Mouse (Mus musculus): Measurements from ENCODE around the gene Chchd3. TPM values are rescaled to one million over a fixed set of nuclear protein-coding genes. Genes with fewer than 3 reads are reported as not detected.

Chchd3 gene
- polyA plus RNA-seq, 1 experiment from 2014 or later = 164 TPM

GRCm38 (mm10) chr6:32961477-32961876 is 98.6 kb downstream of the Chchd3 start:
- no peaks in the 10 kb centered on the region for H3K27me3 ChIP-seq (replicated peaks)
- no peaks in the 10 kb centered on the region for H3K9me3 ChIP-seq
- WGBS = 89% methylated on average over 3 of the region's 3 CpGs
- no peak overlapping the region for H3K9ac ChIP-seq
- H3K27ac ChIP-seq (replicated peaks) = no peak overlapping the region
- peaks cover 7% of the 10 kb centered on the region for H3K36me3 ChIP-seq
- H3K4me3 ChIP-seq = no peak overlapping the region
- H3K4me2 ChIP-seq = no peak overlapping the region
- ATAC-seq (ENCODE audit: extremely low read depth, insufficient number of reproducible peaks, low FRiP score, low TSS enrichment) = no peak
- H3K4me1 ChIP-seq = peaks cover 23% of the 10 kb centered on the region; the same call in 1 of the 2 replicates

DNA sequence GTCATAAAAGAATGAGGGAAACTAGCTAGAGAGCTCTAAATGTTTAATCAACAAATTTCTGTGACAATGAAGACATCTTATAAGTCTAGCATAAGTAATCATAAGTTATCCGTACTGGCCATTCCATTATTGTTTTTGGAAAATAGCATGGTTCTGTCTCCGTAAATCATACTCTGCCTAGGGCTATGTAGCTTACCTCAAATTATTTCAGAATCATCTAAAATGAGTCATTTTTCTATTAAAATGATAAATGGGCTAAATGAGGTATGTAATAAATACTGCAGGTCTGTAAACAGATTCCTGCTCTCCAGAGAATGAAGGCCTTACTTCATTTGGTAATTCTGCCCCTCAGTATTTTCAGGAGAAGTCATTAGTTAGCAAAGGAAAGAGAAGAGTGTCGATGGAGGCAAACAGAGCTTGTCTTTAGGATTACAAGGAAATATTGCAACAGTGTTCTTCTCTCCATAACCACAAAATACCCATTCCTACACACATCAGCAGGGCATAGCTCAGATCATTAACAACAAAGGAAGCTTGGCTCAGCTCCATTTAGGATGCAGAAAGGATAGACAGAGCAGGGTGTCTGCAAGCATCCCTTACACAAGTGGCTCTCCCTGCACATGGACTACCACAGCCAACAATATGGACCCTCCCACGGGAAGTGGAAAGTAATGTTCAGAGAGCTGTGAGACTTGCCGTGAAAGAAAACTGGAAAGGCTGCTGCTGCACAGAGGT is 100.1 kb downstream of the Chchd3 start:
- WGBS = 75% methylated on average over 5 of the region's 5 CpGs
- H3K4me1 ChIP-seq = peaks cover 23% of the 10 kb centered on the region; the same call in 1 of the 2 replicates
- no peaks in the 10 kb centered on the region for H3K27me3 ChIP-seq (replicated peaks)
- H3K9me3 ChIP-seq = no peaks in the 10 kb centered on the region
- H3K27ac ChIP-seq (replicated peaks) = no peak overlapping the region
- no peak overlapping the region for H3K4me3 ChIP-seq
- H3K9ac ChIP-seq = no peak overlapping the region
- H3K4me2 ChIP-seq = no peak overlapping the region
- H3K36me3 ChIP-seq = no peaks in the 10 kb centered on the region
- no peak for ATAC-seq (ENCODE audit: extremely low read depth, insufficient number of reproducible peaks, low FRiP score, low TSS enrichment)

GRCm38 (mm10) chr6:32955481-32955880 is 104.6 kb downstream of the Chchd3 start:
- Histone ChIP-seq H3K9me3 (no peaks in the 10 kb centered on the region), H3K9ac (no peak overlapping the region), H3K4me2 (no peak overlapping the region), H3K27me3 (replicated peaks) (no peaks in the 10 kb centered on the region), H3K27ac (replicated peaks) (no peak overlapping the region), H3K4me1 (peaks cover 19% of the 10 kb centered on the region), H3K4me3 (no peak overlapping the region), H3K36me3 (no peaks in the 10 kb centered on the region)
- WGBS = 87% methylated on average over 3 of the region's 3 CpGs
- ATAC-seq (ENCODE audit: extremely low read depth, insufficient number of reproducible peaks, low FRiP score, low TSS enrichment) = no peak

- ATAC-seq (ENCODE audit: extremely low read depth, insufficient number of reproducible peaks, low FRiP score, low TSS enrichment) = no peak
- Histone ChIP-seq H3K36me3 (no peaks in the 10 kb centered on the region), H3K27ac (replicated peaks) (no peak overlapping the region), H3K4me2 (no peak overlapping the region), H3K4me3 (no peak overlapping the region), H3K9ac (no peak overlapping the region), H3K9me3 (no peaks in the 10 kb centered on the region), H3K4me1 (peaks cover 30% of the 10 kb centered on the region), H3K27me3 (replicated peaks) (no peaks in the 10 kb centered on the region)
- 67% methylated on average over 4 of the region's 4 CpGs for WGBS
Measured at GRCm38 (mm10) chr6:32950973-32951372, 109.1 kb downstream of the Chchd3 start.

GRCm38 (mm10) chr6:32949702-32950101 is 110.4 kb downstream of the Chchd3 start:
- WGBS = 97% methylated on average over 3 of the region's 3 CpGs
- Histone ChIP-seq H3K4me2 (no peak overlapping the region), H3K4me1 (peaks cover 33% of the 10 kb centered on the region), H3K4me3 (no peak overlapping the region), H3K36me3 (no peaks in the 10 kb centered on the region), H3K9me3 (no peaks in the 10 kb centered on the region), H3K9ac (no peak overlapping the region), H3K27ac (replicated peaks) (no peak overlapping the region), H3K27me3 (replicated peaks) (no peaks in the 10 kb centered on the region)
- no peak for ATAC-seq (ENCODE audit: extremely low read depth, insufficient number of reproducible peaks, low FRiP score, low TSS enrichment)

- Histone ChIP-seq H3K27me3 (replicated peaks) (no peaks in the 10 kb centered on the region), H3K4me1 (peaks cover 34% of the 10 kb centered on the region), H3K4me3 (no peak overlapping the region), H3K36me3 (no peaks in the 10 kb centered on the region), H3K27ac (replicated peaks) (0 out of 2 replicates have a peak overlapping the region, but pooled peaks have one; percentile 39), H3K9ac (no peak overlapping the region), H3K9me3 (no peaks in the 10 kb centered on the region), H3K4me2 (peak overlapping the region; percentile 11; the same call in 1 of the 2 replicates)
- ATAC-seq (ENCODE audit: extremely low read depth, insufficient number of reproducible peaks, low FRiP score, low TSS enrichment) = no peak
- 42% methylated on average over 6 of the region's 6 CpGs for WGBS
Measured at GRCm38 (mm10) chr6:32947225-32947624, 112.8 kb downstream of the Chchd3 start.

GRCm38 (mm10) chr6:32944956-32945355 is 115.1 kb downstream of the Chchd3 start:
- no peak for ATAC-seq (ENCODE audit: extremely low read depth, insufficient number of reproducible peaks, low FRiP score, low TSS enrichment)
- WGBS = 93% methylated on average over 1 of the region's 1 CpGs
- Histone ChIP-seq H3K27ac (replicated peaks) (no peak overlapping the region), H3K4me2 (no peak overlapping the region), H3K4me1 (peaks cover 32% of the 10 kb centered on the region), H3K9me3 (no peaks in the 10 kb centered on the region), H3K36me3 (no peaks in the 10 kb centered on the region), H3K4me3 (no peak overlapping the region), H3K27me3 (replicated peaks) (no peaks in the 10 kb centered on the region), H3K9ac (no peak overlapping the region)

DNA sequence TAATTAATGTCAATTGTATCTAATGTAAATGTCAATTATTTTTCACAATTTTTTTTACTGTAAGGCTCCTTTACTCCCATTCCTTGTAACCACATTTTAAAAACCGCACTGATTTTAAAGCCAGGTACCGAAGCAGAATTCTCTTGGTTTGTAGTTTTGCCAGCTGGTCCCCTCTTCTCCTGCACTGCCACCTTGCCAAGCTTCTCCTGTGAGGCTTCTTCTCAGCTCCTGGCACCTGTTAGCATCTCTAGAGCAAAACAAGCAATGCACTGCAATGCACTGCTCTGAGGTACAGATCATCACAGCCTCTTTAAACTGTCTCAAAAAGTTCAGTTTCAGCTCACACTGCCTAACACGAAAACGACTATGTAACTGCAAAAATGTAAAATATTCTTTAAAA is 116.4 kb downstream of the Chchd3 start:
- no peaks in the 10 kb centered on the region for H3K9me3 ChIP-seq
- 90% methylated on average over 4 of the region's 4 CpGs for WGBS
- no peak overlapping the region for H3K4me3 ChIP-seq
- H3K27me3 ChIP-seq (replicated peaks) = no peaks in the 10 kb centered on the region
- no peaks in the 10 kb centered on the region for H3K36me3 ChIP-seq
- H3K27ac ChIP-seq (replicated peaks) = no peak overlapping the region
- H3K4me1 ChIP-seq = peaks cover 35% of the 10 kb centered on the region
- H3K4me2 ChIP-seq = no peak overlapping the region
- no peak for ATAC-seq (ENCODE audit: extremely low read depth, insufficient number of reproducible peaks, low FRiP score, low TSS enrichment)
- no peak overlapping the region for H3K9ac ChIP-seq

GRCm38 (mm10) chr6:32940299-32940698 is 119.8 kb downstream of the Chchd3 start:
- Histone ChIP-seq H3K27ac (replicated peaks) (peak overlapping the region; percentile 48; the same call in 1 of the 2 replicates), H3K4me1 (peaks cover 37% of the 10 kb centered on the region), H3K36me3 (no peaks in the 10 kb centered on the region), H3K4me2 (peak overlapping the region; percentile 48), H3K27me3 (replicated peaks) (no peaks in the 10 kb centered on the region), H3K4me3 (no peak overlapping the region), H3K9me3 (no peaks in the 10 kb centered on the region), H3K9ac (peak overlapping the region; percentile 62; the same call in 1 of the 2 replicates)
- no peak for ATAC-seq (ENCODE audit: extremely low read depth, insufficient number of reproducible peaks, low FRiP score, low TSS enrichment)
- 28% methylated on average over 11 of the region's 11 CpGs for WGBS

GRCm38 (mm10) chr6:32937643-32938042 is 122.4 kb downstream of the Chchd3 start:
- no peaks in the 10 kb centered on the region for H3K9me3 ChIP-seq
- H3K27ac ChIP-seq (replicated peaks) = no peak overlapping the region
- peaks cover 41% of the 10 kb centered on the region for H3K4me1 ChIP-seq
- no peak overlapping the region for H3K4me2 ChIP-seq
- WGBS = 85% methylated on average over 1 of the region's 1 CpGs
- H3K36me3 ChIP-seq = peaks cover 3% of the 10 kb centered on the region; the same call in 1 of the 2 replicates
- ATAC-seq (ENCODE audit: extremely low read depth, insufficient number of reproducible peaks, low FRiP score, low TSS enrichment) = no peak
- no peaks in the 10 kb centered on the region for H3K27me3 ChIP-seq (replicated peaks)
- no peak overlapping the region for H3K4me3 ChIP-seq
- no peak overlapping the region for H3K9ac ChIP-seq

- Histone ChIP-seq H3K4me3 (no peak overlapping the region), H3K27ac (replicated peaks) (no peak overlapping the region), H3K4me2 (no peak overlapping the region), H3K4me1 (peaks cover 45% of the 10 kb centered on the region), H3K36me3 (peaks cover 3% of the 10 kb centered on the region; the same call in 1 of the 2 replicates), H3K9me3 (no peaks in the 10 kb centered on the region), H3K9ac (no peak overlapping the region), H3K27me3 (replicated peaks) (no peaks in the 10 kb centered on the region)
- no peak for ATAC-seq (ENCODE audit: extremely low read depth, insufficient number of reproducible peaks, low FRiP score, low TSS enrichment)
- WGBS = 74% methylated on average over 3 of the region's 3 CpGs
Measured at GRCm38 (mm10) chr6:32936794-32937193, 123.3 kb downstream of the Chchd3 start.

GRCm38 (mm10) chr6:32936365-32936764 is 123.7 kb downstream of the Chchd3 start:
- Histone ChIP-seq H3K9ac (no peak overlapping the region), H3K4me1 (peaks cover 47% of the 10 kb centered on the region), H3K36me3 (peaks cover 3% of the 10 kb centered on the region; the same call in 1 of the 2 replicates), H3K4me3 (no peak overlapping the region), H3K27me3 (replicated peaks) (no peaks in the 10 kb centered on the region), H3K4me2 (no peak overlapping the region), H3K9me3 (no peaks in the 10 kb centered on the region), H3K27ac (replicated peaks) (no peak overlapping the region)
- ATAC-seq (ENCODE audit: extremely low read depth, insufficient number of reproducible peaks, low FRiP score, low TSS enrichment) = no peak
- WGBS = 63% methylated on average over 2 of the region's 2 CpGs

Data from heart, embryonic 13.5 days (tissue).